Mouse (Mus musculus): ENCODE data around the gene Pxk. TPM values are rescaled to one million over a fixed set of nuclear protein-coding genes. Genes with fewer than 3 reads are reported as not detected.

The Pxk gene
- polyA plus RNA-seq, 1 experiment from 2014 or later = 26.4 TPM

- Histone ChIP-seq H3K27me3 (ENCODE audit: control insufficient read depth, insufficient read depth, low read length) (no peaks in the 10 kb centered on the region), H3K9me3 (ENCODE audit: control insufficient read depth, low read length) (no peaks in the 10 kb centered on the region), H3K27ac (ENCODE audit: low read depth, low read length) (no peak overlapping the region), H3K4me2 (ENCODE audit: low read depth, low read length, severe bottlenecking) (no peak overlapping the region), H3K4me1 (replicated peaks; ENCODE audit: control insufficient read depth, insufficient read depth, low read length) (no peaks in the 10 kb centered on the region), H3K9ac (ENCODE audit: low read length) (no peak overlapping the region), H3K36me3 (ENCODE audit: control insufficient read depth, insufficient read depth, low read length) (no peaks in the 10 kb centered on the region), H3K4me3 (ENCODE audit: low read depth, low read length) (no peak overlapping the region)
- 88% methylated on average over 8 of the region's 8 CpGs for WGBS
- ATAC-seq (replicated peaks; ENCODE audit: low FRiP score) = no peak
- no peak for DNase-seq (ENCODE audit: low spot score)
Observed at GRCm38 (mm10) chr14:8112036-8112435, 14.0 kb downstream of the Pxk start.

- 87% methylated on average over 2 of the region's 2 CpGs for WGBS
- Histone ChIP-seq H3K27me3 (ENCODE audit: control insufficient read depth, insufficient read depth, low read length) (no peaks in the 10 kb centered on the region), H3K27ac (ENCODE audit: low read depth, low read length) (no peak overlapping the region), H3K9ac (ENCODE audit: low read length) (no peak overlapping the region), H3K4me2 (ENCODE audit: low read depth, low read length, severe bottlenecking) (no peak overlapping the region), H3K4me1 (replicated peaks; ENCODE audit: control insufficient read depth, insufficient read depth, low read length) (no peaks in the 10 kb centered on the region), H3K36me3 (ENCODE audit: control insufficient read depth, insufficient read depth, low read length) (no peaks in the 10 kb centered on the region), H3K4me3 (ENCODE audit: low read depth, low read length) (no peak overlapping the region), H3K9me3 (ENCODE audit: control insufficient read depth, low read length) (no peaks in the 10 kb centered on the region)
- no peak for DNase-seq (ENCODE audit: low spot score)
- ATAC-seq (replicated peaks; ENCODE audit: low FRiP score) = no peak
Observed at GRCm38 (mm10) chr14:8113616-8114015, 15.6 kb downstream of the Pxk start.

- no peak overlapping the region for H3K4me3 ChIP-seq (ENCODE audit: low read depth, low read length)
- H3K9ac ChIP-seq (ENCODE audit: low read length) = no peak overlapping the region
- ATAC-seq (replicated peaks; ENCODE audit: low FRiP score) (no peak), DNase-seq (ENCODE audit: low spot score) (no peak)
- no peaks in the 10 kb centered on the region for H3K9me3 ChIP-seq (ENCODE audit: control insufficient read depth, low read length)
- H3K27me3 ChIP-seq (ENCODE audit: control insufficient read depth, insufficient read depth, low read length) = no peaks in the 10 kb centered on the region
- no peak overlapping the region for H3K4me2 ChIP-seq (ENCODE audit: low read depth, low read length, severe bottlenecking)
- 74% methylated on average over 3 of the region's 3 CpGs for WGBS
- no peak overlapping the region for H3K27ac ChIP-seq (ENCODE audit: low read depth, low read length)
- no peaks in the 10 kb centered on the region for H3K36me3 ChIP-seq (ENCODE audit: control insufficient read depth, insufficient read depth, low read length)
- H3K4me1 ChIP-seq (replicated peaks; ENCODE audit: control insufficient read depth, insufficient read depth, low read length) = no peaks in the 10 kb centered on the region
Observed at GRCm38 (mm10) chr14:8114306-8114705, 16.3 kb downstream of the Pxk start.

GRCm38 (mm10) chr14:8114756-8115155, 16.7 kb downstream of the Pxk start:
- Histone ChIP-seq H3K27ac (ENCODE audit: low read depth, low read length) (no peak overlapping the region), H3K36me3 (ENCODE audit: control insufficient read depth, insufficient read depth, low read length) (no peaks in the 10 kb centered on the region), H3K27me3 (ENCODE audit: control insufficient read depth, insufficient read depth, low read length) (no peaks in the 10 kb centered on the region), H3K4me1 (replicated peaks; ENCODE audit: control insufficient read depth, insufficient read depth, low read length) (no peaks in the 10 kb centered on the region), H3K9me3 (ENCODE audit: control insufficient read depth, low read length) (no peaks in the 10 kb centered on the region), H3K4me3 (ENCODE audit: low read depth, low read length) (no peak overlapping the region), H3K9ac (ENCODE audit: low read length) (no peak overlapping the region), H3K4me2 (ENCODE audit: low read depth, low read length, severe bottlenecking) (no peak overlapping the region)
- ATAC-seq (replicated peaks; ENCODE audit: low FRiP score) (no peak), DNase-seq (ENCODE audit: low spot score) (no peak)
- WGBS = 85% methylated on average over 1 of the region's 1 CpGs

- no peak for ATAC-seq (replicated peaks; ENCODE audit: low FRiP score)
- WGBS = 92% methylated on average over 4 of the region's 4 CpGs
- no peak overlapping the region for H3K4me3 ChIP-seq (ENCODE audit: low read depth, low read length)
- H3K4me1 ChIP-seq (replicated peaks; ENCODE audit: control insufficient read depth, insufficient read depth, low read length) = no peaks in the 10 kb centered on the region
- H3K4me2 ChIP-seq (ENCODE audit: low read depth, low read length, severe bottlenecking) = no peak overlapping the region
- no peaks in the 10 kb centered on the region for H3K27me3 ChIP-seq (ENCODE audit: control insufficient read depth, insufficient read depth, low read length)
- no peak overlapping the region for H3K9ac ChIP-seq (ENCODE audit: low read length)
- H3K9me3 ChIP-seq (ENCODE audit: control insufficient read depth, low read length) = no peaks in the 10 kb centered on the region
- H3K27ac ChIP-seq (ENCODE audit: low read depth, low read length) = no peak overlapping the region
- no peaks in the 10 kb centered on the region for H3K36me3 ChIP-seq (ENCODE audit: control insufficient read depth, insufficient read depth, low read length)
- no peak for DNase-seq (ENCODE audit: low spot score)
Observed at GRCm38 (mm10) chr14:8115772-8116171, 17.8 kb downstream of the Pxk start.

GRCm38 (mm10) chr14:8117371-8117770, 19.4 kb downstream of the Pxk start:
- no peak overlapping the region for H3K4me2 ChIP-seq (ENCODE audit: low read depth, low read length, severe bottlenecking)
- H3K9me3 ChIP-seq (ENCODE audit: control insufficient read depth, low read length) = no peaks in the 10 kb centered on the region
- H3K27me3 ChIP-seq (ENCODE audit: control insufficient read depth, insufficient read depth, low read length) = no peaks in the 10 kb centered on the region
- H3K36me3 ChIP-seq (ENCODE audit: control insufficient read depth, insufficient read depth, low read length) = no peaks in the 10 kb centered on the region
- H3K4me1 ChIP-seq (replicated peaks; ENCODE audit: control insufficient read depth, insufficient read depth, low read length) = no peaks in the 10 kb centered on the region
- no peak for DNase-seq (ENCODE audit: low spot score)
- H3K27ac ChIP-seq (ENCODE audit: low read depth, low read length) = no peak overlapping the region
- 85% methylated on average over 2 of the region's 2 CpGs for WGBS
- H3K4me3 ChIP-seq (ENCODE audit: low read depth, low read length) = no peak overlapping the region
- ATAC-seq (replicated peaks; ENCODE audit: low FRiP score) = no peak
- H3K9ac ChIP-seq (ENCODE audit: low read length) = no peak overlapping the region

- no peak overlapping the region for H3K4me2 ChIP-seq (ENCODE audit: low read depth, low read length, severe bottlenecking)
- ATAC-seq (replicated peaks; ENCODE audit: low FRiP score) (no peak), DNase-seq (ENCODE audit: low spot score) (no peak)
- no peak overlapping the region for H3K9ac ChIP-seq (ENCODE audit: low read length)
- no peaks in the 10 kb centered on the region for H3K36me3 ChIP-seq (ENCODE audit: control insufficient read depth, insufficient read depth, low read length)
- no peak overlapping the region for H3K4me3 ChIP-seq (ENCODE audit: low read depth, low read length)
- 85% methylated on average over 5 of the region's 5 CpGs for WGBS
- no peak overlapping the region for H3K27ac ChIP-seq (ENCODE audit: low read depth, low read length)
- no peaks in the 10 kb centered on the region for H3K9me3 ChIP-seq (ENCODE audit: control insufficient read depth, low read length)
- H3K27me3 ChIP-seq (ENCODE audit: control insufficient read depth, insufficient read depth, low read length) = no peaks in the 10 kb centered on the region
- no peaks in the 10 kb centered on the region for H3K4me1 ChIP-seq (replicated peaks; ENCODE audit: control insufficient read depth, insufficient read depth, low read length)
Observed at GRCm38 (mm10) chr14:8119454-8119853, 21.4 kb downstream of the Pxk start.

- Histone ChIP-seq H3K27me3 (ENCODE audit: control insufficient read depth, insufficient read depth, low read length) (no peaks in the 10 kb centered on the region), H3K27ac (ENCODE audit: low read depth, low read length) (no peak overlapping the region), H3K9me3 (ENCODE audit: control insufficient read depth, low read length) (no peaks in the 10 kb centered on the region), H3K4me1 (replicated peaks; ENCODE audit: control insufficient read depth, insufficient read depth, low read length) (no peaks in the 10 kb centered on the region), H3K4me2 (ENCODE audit: low read depth, low read length, severe bottlenecking) (no peak overlapping the region), H3K36me3 (ENCODE audit: control insufficient read depth, insufficient read depth, low read length) (no peaks in the 10 kb centered on the region), H3K9ac (ENCODE audit: low read length) (no peak overlapping the region), H3K4me3 (ENCODE audit: low read depth, low read length) (no peak overlapping the region)
- DNase-seq (ENCODE audit: low spot score) (no peak), ATAC-seq (replicated peaks; ENCODE audit: low FRiP score) (no peak)
- WGBS = 83% methylated on average over 3 of the region's 3 CpGs
Observed at GRCm38 (mm10) chr14:8119904-8120303, 21.9 kb downstream of the Pxk start.

GRCm38 (mm10) chr14:8123141-8123540, 25.1 kb downstream of the Pxk start:
- no peak overlapping the region for H3K4me2 ChIP-seq (ENCODE audit: low read depth, low read length, severe bottlenecking)
- H3K27me3 ChIP-seq (ENCODE audit: control insufficient read depth, insufficient read depth, low read length) = no peaks in the 10 kb centered on the region
- no peaks in the 10 kb centered on the region for H3K4me1 ChIP-seq (replicated peaks; ENCODE audit: control insufficient read depth, insufficient read depth, low read length)
- no peaks in the 10 kb centered on the region for H3K9me3 ChIP-seq (ENCODE audit: control insufficient read depth, low read length)
- H3K4me3 ChIP-seq (ENCODE audit: low read depth, low read length) = no peak overlapping the region
- H3K36me3 ChIP-seq (ENCODE audit: control insufficient read depth, insufficient read depth, low read length) = no peaks in the 10 kb centered on the region
- H3K27ac ChIP-seq (ENCODE audit: low read depth, low read length) = no peak overlapping the region
- DNase-seq (ENCODE audit: low spot score) (no peak), ATAC-seq (replicated peaks; ENCODE audit: low FRiP score) (no peak)
- WGBS = 93% methylated on average over 7 of the region's 7 CpGs
- H3K9ac ChIP-seq (ENCODE audit: low read length) = no peak overlapping the region

Data from forebrain, embryonic 11.5 days (tissue).